Mouse (Mus musculus) forebrain, embryonic 11.5 days (tissue): Measurements from ENCODE around the gene Adgrg5. TPM values are rescaled to one million over a fixed set of nuclear protein-coding genes. Genes with fewer than 3 reads are reported as not detected.
A peak's percentile ranks its signal among the peaks of the same experiment; 100 is the strongest.

Experiments used
- ATAC-seq: fragments of 200-750 bp; cut with Nextera tagmentation; replicated peaks from 2 replicates; pipeline ENCODE4 v1.8.0; 2017; ENCODE audit warnings: moderate TSS enrichment; ENCODE audit not compliant: low FRiP score
- DNase-seq: peaks from one replicate; pipeline ENCODE4 v3.0.0-alpha.2; 2017; ENCODE audit warnings: low spot score
- H3K27ac ChIP-seq: fragments of 300-500 bp; sonication (generic); 2 replicates; pipeline ENCODE4 v1.5.1; 2014; ENCODE audit warnings: low read depth, low read length
- H3K27me3 ChIP-seq: fragments of 300-500 bp; sonication (generic); 2 replicates; pipeline ENCODE4 v1.6.1; 2014; ENCODE audit warnings: mild to moderate bottlenecking, low read length, mixed read lengths; ENCODE audit not compliant: control insufficient read depth, insufficient read depth
- H3K36me3 ChIP-seq: fragments of 300-500 bp; sonication (generic); 2 replicates; pipeline ENCODE4 v1.6.1; 2014; ENCODE audit warnings: mild to moderate bottlenecking, low read length, moderate library complexity, mixed read lengths; ENCODE audit not compliant: control insufficient read depth, insufficient read depth
- H3K4me1 ChIP-seq: fragments of 300-500 bp; sonication (generic); replicated peaks from 2 replicates; pipeline ENCODE4 v1.6.1; 2014; ENCODE audit warnings: low read length, mixed read lengths; ENCODE audit not compliant: control insufficient read depth, insufficient read depth
- H3K4me2 ChIP-seq: fragments of 300-500 bp; sonication (generic); 2 replicates; pipeline ENCODE4 v1.6.1; 2014; ENCODE audit warnings: low read depth, mild to moderate bottlenecking, low read length, moderate library complexity, mixed read lengths; ENCODE audit not compliant: severe bottlenecking
- H3K4me3 ChIP-seq: fragments of 300-500 bp; sonication (generic); 2 replicates; pipeline ENCODE4 v1.5.1; 2014; ENCODE audit warnings: low read depth, low read length
- H3K9ac ChIP-seq: fragments of 300-500 bp; sonication (generic); 2 replicates; pipeline ENCODE4 v1.6.1; 2014; ENCODE audit warnings: low read length
- H3K9me3 ChIP-seq: fragments of 300-500 bp; sonication (generic); 2 replicates; pipeline ENCODE4 v1.6.1; 2016; ENCODE audit warnings: low read length, mixed read lengths; ENCODE audit not compliant: control insufficient read depth
- WGBS: fragments of 180-500 bp; shearing (Covaris S2); extraction: QIAGEN DNeasy Blood & Tissue Kit; methylation state at CpG from one replicate; pipeline ENCODE4 v1.1.7; 2014; 5-methylcytosine and 5-hydroxymethylcytosine counted together
- polyA plus RNA-seq: library from polyadenylated mRNA; unstranded; fragments of >200 nt; fragmentation: Nextera tagmentation; extraction: Ambion mirVana; gene quantifications from 2 replicates; pipeline ENCODE4 v1.2.1, GENCODE M21; 2014

Adgrg5 gene
- polyA plus RNA-seq, 1 experiment from 2014 or later = 0.20 TPM

GRCm38 (mm10) chr8:94892917-94893316, 30.6 kb upstream of the Adgrg5 start:
- no peak overlapping the region for H3K27ac ChIP-seq
- no peaks in the 10 kb centered on the region for H3K4me1 ChIP-seq
- no peaks in the 10 kb centered on the region for H3K27me3 ChIP-seq
- no peak overlapping the region for H3K4me3 ChIP-seq
- no peak for ATAC-seq
- H3K9me3 ChIP-seq = no peaks in the 10 kb centered on the region
- no peak overlapping the region for H3K9ac ChIP-seq
- WGBS = 59% methylated on average over 2 of the region's 2 CpGs
- H3K4me2 ChIP-seq = no peak overlapping the region
- H3K36me3 ChIP-seq = no peaks in the 10 kb centered on the region
- no peak for DNase-seq

GRCm38 (mm10) chr8:94899262-94899661, 24.2 kb upstream of the Adgrg5 start:
- Histone ChIP-seq H3K9ac (no peak overlapping the region), H3K27me3 (no peaks in the 10 kb centered on the region), H3K9me3 (no peaks in the 10 kb centered on the region), H3K27ac (no peak overlapping the region), H3K4me3 (no peak overlapping the region), H3K4me2 (no peak overlapping the region), H3K4me1 (peaks cover 5% of the 10 kb centered on the region; the same call in 1 of the 2 replicates), H3K36me3 (no peaks in the 10 kb centered on the region)
- ATAC-seq = no peak
- WGBS = 12% methylated on average over 11 of the region's 11 CpGs
- DNase-seq = peak; percentile 64

GRCm38 (mm10) chr8:94900617-94901016, 22.9 kb upstream of the Adgrg5 start:
- no peak overlapping the region for H3K4me3 ChIP-seq
- no peaks in the 10 kb centered on the region for H3K36me3 ChIP-seq
- WGBS = 32% methylated on average over 6 of the region's 6 CpGs
- no peaks in the 10 kb centered on the region for H3K9me3 ChIP-seq
- H3K27me3 ChIP-seq = no peaks in the 10 kb centered on the region
- DNase-seq (no peak), ATAC-seq (no peak)
- no peak overlapping the region for H3K27ac ChIP-seq
- no peak overlapping the region for H3K4me2 ChIP-seq
- peaks cover 5% of the 10 kb centered on the region; the same call in 1 of the 2 replicates for H3K4me1 ChIP-seq
- no peak overlapping the region for H3K9ac ChIP-seq

- Histone ChIP-seq H3K27me3 (no peaks in the 10 kb centered on the region), H3K27ac (no peak overlapping the region), H3K4me1 (peaks cover 5% of the 10 kb centered on the region; the same call in 1 of the 2 replicates), H3K9me3 (no peaks in the 10 kb centered on the region), H3K4me2 (no peak overlapping the region), H3K9ac (no peak overlapping the region), H3K4me3 (no peak overlapping the region), H3K36me3 (no peaks in the 10 kb centered on the region)
- DNase-seq (no peak), ATAC-seq (no peak)
- WGBS = 30% methylated on average over 5 of the region's 5 CpGs
Observed at GRCm38 (mm10) chr8:94901031-94901430, 22.5 kb upstream of the Adgrg5 start.

GRCm38 (mm10) chr8:94903709-94904108, 19.8 kb upstream of the Adgrg5 start:
- Histone ChIP-seq H3K36me3 (no peaks in the 10 kb centered on the region), H3K4me3 (no peak overlapping the region), H3K27ac (no peak overlapping the region), H3K9ac (no peak overlapping the region), H3K9me3 (no peaks in the 10 kb centered on the region), H3K27me3 (no peaks in the 10 kb centered on the region), H3K4me2 (no peak overlapping the region), H3K4me1 (peaks cover 5% of the 10 kb centered on the region; the same call in 1 of the 2 replicates)
- 85% methylated on average over 12 of the region's 12 CpGs for WGBS
- DNase-seq (no peak), ATAC-seq (no peak)

GRCm38 (mm10) chr8:94904450-94905175, 18.9 kb upstream of the Adgrg5 start:
- WGBS = 84% methylated on average over 12 of the region's 12 CpGs
- no peak for DNase-seq
- ATAC-seq = no peak

GRCm38 (mm10) chr8:94907591-94908300, 15.7 kb upstream of the Adgrg5 start:
- no peak overlapping the region for H3K4me2 ChIP-seq
- peaks cover 8% of the 10 kb centered on the region for H3K27me3 ChIP-seq
- H3K27ac ChIP-seq = no peak overlapping the region
- 0 out of 2 replicates have a peak, but pooled peaks cover under 1% of the 10 kb centered on the region for H3K4me1 ChIP-seq
- no peak overlapping the region for H3K4me3 ChIP-seq
- DNase-seq (no peak), ATAC-seq (no peak)
- no peak overlapping the region for H3K9ac ChIP-seq
- H3K9me3 ChIP-seq = no peaks in the 10 kb centered on the region
- no peaks in the 10 kb centered on the region for H3K36me3 ChIP-seq
- 92% methylated on average over 18 of the region's 18 CpGs for WGBS

More at GRCm38 (mm10) chr8:94904450-94905175, 18.9 kb upstream of the Adgrg5 start:
- H3K4me3 ChIP-seq = no peak overlapping the region
- no peaks in the 10 kb centered on the region for H3K36me3 ChIP-seq
- no peaks in the 10 kb centered on the region for H3K9me3 ChIP-seq
- no peak overlapping the region for H3K4me2 ChIP-seq
- H3K9ac ChIP-seq = no peak overlapping the region
- peaks cover 5% of the 10 kb centered on the region; the same call in 1 of the 2 replicates for H3K4me1 ChIP-seq
- no peaks in the 10 kb centered on the region for H3K27me3 ChIP-seq
- H3K27ac ChIP-seq = no peak overlapping the region

- H3K4me1 ChIP-seq = peaks cover 8% of the 10 kb centered on the region; the same call in 1 of the 2 replicates
- WGBS = 13% methylated on average over 4 of the region's 4 CpGs
- peaks cover 19% of the 10 kb centered on the region for H3K27me3 ChIP-seq
- H3K36me3 ChIP-seq = no peaks in the 10 kb centered on the region
- no peaks in the 10 kb centered on the region for H3K9me3 ChIP-seq
- H3K27ac ChIP-seq = no peak overlapping the region
- H3K9ac ChIP-seq = no peak overlapping the region
- no peak overlapping the region for H3K4me3 ChIP-seq
- DNase-seq = peak; percentile 88
- no peak for ATAC-seq
- no peak overlapping the region for H3K4me2 ChIP-seq
Observed at GRCm38 (mm10) chr8:94908847-94909246, 14.6 kb upstream of the Adgrg5 start.
